In genomic region chr11:60222469-60223236, GRCm38 (mm10) we compare ENCODE assay signal across 7 mouse cellular contexts. TPM values are rescaled to one million over a fixed set of nuclear protein-coding genes. Genes with fewer than 3 reads are reported as not detected.
DNase-seq lines count a peak whose midpoint lies in the region; ATAC-seq and TF ChIP-seq lines count a peak whose summit lies in the region.

Gene Srebf1 (minus strand): TSS chr11:60222581.

- no peak for TF ChIP-seq POLR2A in small intestine, adult 2 months (IDR thresholded peaks at IDR 0.05; ENCODE audit: low read depth, low read length)

- H3K27ac ChIP-seq in limb, embryonic 11.5 days (replicated peaks; ENCODE audit: low read depth, low read length): peak within 1 kb of the TSS; percentile 80
- peak within 1 kb of the TSS; percentile 74 for H3K27ac ChIP-seq in midbrain, embryonic 13.5 days
- peak within 1 kb of the TSS; percentile 73 for H3K27ac ChIP-seq in small intestine, adult 2 months (ENCODE audit: insufficient read depth, low read depth, low read length)

- no peaks in the 10 kb centered on the region for H3K9me3 ChIP-seq in limb, embryonic 11.5 days (ENCODE audit: control insufficient read depth, low read length)
- no peaks in the 10 kb centered on the region for H3K9me3 ChIP-seq in midbrain, embryonic 13.5 days

- H3K9ac ChIP-seq in limb, embryonic 11.5 days (ENCODE audit: low read length): peak within 1 kb of the TSS; percentile 41; the same call in 1 of the 2 replicates
- peak within 1 kb of the TSS; percentile 58 for H3K9ac ChIP-seq in midbrain, embryonic 13.5 days (replicated peaks)

- peak; percentile 78 for ATAC-seq in granulocyte monocyte progenitor cell, adult 5-6 weeks (replicated peaks; ENCODE audit: poor library complexity, severe bottlenecking)
- ATAC-seq in limb, embryonic 11.5 days (ENCODE audit: insufficient number of reproducible peaks, low FRiP score, low TSS enrichment, low read depth): peak; percentile 71
- peak; percentile 70 for ATAC-seq in midbrain, embryonic 13.5 days

- WGBS in limb, embryonic 11.5 days: 5% methylated on average over 46 of the region's 46 CpGs
- whole genome bisulfite sequencing in midbrain, embryonic 13.5 days: 7% methylated on average over 46 of the region's 46 CpGs
- WGBS in small intestine, adult 2 months: 2% methylated on average over 46 of the region's 46 CpGs

- TF ChIP-seq CTCF in small intestine, adult 2 months (IDR thresholded peaks at IDR 0.05; ENCODE audit: extremely low read depth, insufficient read length, insufficient replicate concordance, low read depth, low read length): peak; percentile 33; the same call in 1 of the 2 replicates

- peak within 1 kb of the TSS; percentile 26 for H3K4me3 ChIP-seq in limb, embryonic 11.5 days (ENCODE audit: low read depth, low read length)
- H3K4me3 ChIP-seq in midbrain, embryonic 13.5 days (replicated peaks): peak within 1 kb of the TSS; percentile 34
- H3K4me3 ChIP-seq in small intestine, adult 2 months (ENCODE audit: low read depth, low read length): peak within 1 kb of the TSS; percentile 77

- peaks cover 8% of the 10 kb centered on the region; the same call in 1 of the 2 replicates for H3K4me1 ChIP-seq in limb, embryonic 11.5 days (ENCODE audit: control insufficient read depth, insufficient read depth, low read length)
- H3K4me1 ChIP-seq in midbrain, embryonic 13.5 days (replicated peaks): peaks cover 39% of the 10 kb centered on the region
- peaks cover 26% of the 10 kb centered on the region for H3K4me1 ChIP-seq in small intestine, adult 2 months (ENCODE audit: control insufficient read depth, insufficient read depth, insufficient read length, low read length)

- DNase-seq in adrenal gland, adult 8-10 months: peak; percentile 83
- DNase-seq in embryo, embryonic 9.5 days (ENCODE audit: extremely low spot score): peak; percentile 83
- DNase-seq in kidney, adult 11 months: peak; percentile 83
- peak; percentile 86 for DNase-seq in limb, embryonic 11.5 days (ENCODE audit: low spot score)

- no peaks in the 10 kb centered on the region for H3K27me3 ChIP-seq in limb, embryonic 11.5 days (ENCODE audit: control insufficient read depth, insufficient read depth, low read length)
- 0 out of 2 replicates have a peak, but pooled peaks cover 4% of the 10 kb centered on the region for H3K27me3 ChIP-seq in midbrain, embryonic 13.5 days
- no peaks in the 10 kb centered on the region for H3K27me3 ChIP-seq in small intestine, adult 2 months (ENCODE audit: control insufficient read depth, insufficient read depth, low read length)

- peaks cover 4% of the 10 kb centered on the region; the same call in 1 of the 2 replicates for H3K36me3 ChIP-seq in limb, embryonic 11.5 days (ENCODE audit: control insufficient read depth, insufficient read depth, low read length)
- H3K36me3 ChIP-seq in midbrain, embryonic 13.5 days: no peaks in the 10 kb centered on the region
- 0 out of 2 replicates have a peak, but pooled peaks cover 7% of the 10 kb centered on the region for H3K36me3 ChIP-seq in small intestine, adult 2 months (ENCODE audit: control insufficient read depth, insufficient read depth, low read length)

- peak within 1 kb of the TSS; percentile 64 for H3K4me2 ChIP-seq in limb, embryonic 11.5 days (ENCODE audit: low read depth, severe bottlenecking)
- H3K4me2 ChIP-seq in midbrain, embryonic 13.5 days (replicated peaks): peak within 1 kb of the TSS; percentile 60

RNA-seq across cellular contexts. Expression of gene Srebf1, which starts in this region (rescaled TPM):
- total RNA-seq in adrenal gland, adult 8-10 months (2022): 100 to 1,000 TPM; 165 to 367 (median 213) TPM
- 27.3 and 33.0 TPM in 2 replicates for total RNA-seq in granulocyte monocyte progenitor cell, adult 5-6 weeks (2014; fragmentation: Nextera tagmentation)
- total RNA-seq in granulocyte monocyte progenitor cell, adult 5-6 weeks (2017): 36.8 and 42.0 TPM in 2 replicates
- 53.2 and 55.3 TPM in 2 replicates for polyA plus RNA-seq in limb, embryonic 11.5 days (2014; fragmentation: Nextera tagmentation; extraction: Ambion mirVana)
- 38.5 and 46.0 TPM in 2 replicates for polyA plus RNA-seq in midbrain, embryonic 13.5 days (2015; fragmentation: Nextera tagmentation; extraction: Ambion mirVana)
- polyA plus RNA-seq in small intestine, adult 2 months (2012; rRNA removed): 92.9 and 154 TPM in 2 replicates

Comparison
In these comparisons a context has a peak if more than half of its experiments do, and no peak if none do; other contexts are left out.
1. Peak in every context shown above with its lines: DNase-seq, ATAC-seq, H3K4me3 ChIP-seq and H3K27ac ChIP-seq.
2. H3K4me3 ChIP-seq: peak in every context shown above with its lines; median percentile 77 in small intestine, adult 2 months; 34 in midbrain, embryonic 13.5 days; 26 in limb, embryonic 11.5 days.